Mouse (Mus musculus) forebrain, embryonic 10.5 days (tissue): ENCODE measurements around the gene Vmn1r115. TPM values are rescaled to one million over a fixed set of nuclear protein-coding genes. Genes with fewer than 3 reads are reported as not detected.
"Not testable (repeated sequence)": the region's sequence is repeated elsewhere in the genome, so short reads cannot be mapped to it uniquely, and the experiment has no call there.

Source experiments
- DNase-seq: peaks from one replicate; pipeline ENCODE4 v3.0.0-alpha.2; 2017; ENCODE audit warnings: low spot score; ENCODE audit errors: extremely low spot score
- H3K27ac ChIP-seq: fragments of 300-500 bp; sonication (generic); 2 replicates; pipeline ENCODE4 v1.5.1; 2016; ENCODE audit warnings: mild to moderate bottlenecking
- H3K27me3 ChIP-seq: fragments of 300-500 bp; sonication (generic); 2 replicates; pipeline ENCODE4 v1.6.1; 2016; ENCODE audit warnings: mild to moderate bottlenecking; ENCODE audit not compliant: poor library complexity, severe bottlenecking
- H3K36me3 ChIP-seq: fragments of 300-500 bp; sonication (generic); replicated peaks from 2 replicates; pipeline ENCODE4 v1.6.1; 2016; ENCODE audit warnings: mild to moderate bottlenecking, moderate library complexity
- H3K4me1 ChIP-seq: fragments of 300-500 bp; sonication (generic); 2 replicates; pipeline ENCODE4 v1.6.1; 2016
- H3K4me3 ChIP-seq: fragments of 300-500 bp; sonication (generic); 2 replicates; pipeline ENCODE4 v1.5.1; 2016; ENCODE audit warnings: mild to moderate bottlenecking, moderate library complexity
- H3K9me3 ChIP-seq: fragments of 300-500 bp; sonication (generic); 2 replicates; pipeline ENCODE4 v1.6.1; 2016; ENCODE audit warnings: mild to moderate bottlenecking, moderate library complexity
- WGBS: fragments of 180-500 bp; shearing (Covaris S2); methylation state at CpG from one replicate; pipeline ENCODE4 v1.1.7; 2016; 5-methylcytosine and 5-hydroxymethylcytosine counted together
- polyA plus RNA-seq: library from polyadenylated mRNA; unstranded; fragments of >200 nt; fragmentation: Nextera tagmentation; extraction: Ambion mirVana; gene quantifications from 2 replicates; pipeline ENCODE4 v1.2.1, GENCODE M21; 2016

Gene Vmn1r115
- not detected in 2 replicates for polyA plus RNA-seq

GRCm38 (mm10) chr7:20844885-20845284 is at the start of gene Vmn1r115:
Gene Vmn1r115, minus strand, starts transcription at chr7:20844985.
- not testable (repeated sequence) for H3K27ac ChIP-seq, H3K27me3 ChIP-seq, H3K4me3 ChIP-seq, H3K4me1 ChIP-seq, DNase-seq, H3K9me3 ChIP-seq, H3K36me3 ChIP-seq
- WGBS: 89% methylated on average over 1 of the region's 3 CpGs

- H3K36me3 ChIP-seq, DNase-seq, H3K27me3 ChIP-seq, H3K4me3 ChIP-seq, H3K4me1 ChIP-seq, H3K27ac ChIP-seq, H3K9me3 ChIP-seq: not testable (repeated sequence)
- no CpG with 5 or more reads among the region's 2 CpGs for WGBS
These were observed 39.2 kb upstream of the Vmn1r115 start, which contains the start of gene Vmn1r117 for GRCm38 (mm10) chr7:20884021-20884420. Gene Vmn1r117, minus strand, starts transcription at chr7:20884121.

GRCm38 (mm10) chr7:20871956-20872355 is 27.2 kb upstream of the Vmn1r115 start, which contains the start of gene Vmn1r116:
Gene Vmn1r116, plus strand, starts transcription at chr7:20872256.
- H3K27ac ChIP-seq, H3K27me3 ChIP-seq, H3K4me1 ChIP-seq, H3K4me3 ChIP-seq, H3K9me3 ChIP-seq, H3K36me3 ChIP-seq, DNase-seq: not testable (repeated sequence)
- WGBS: 74% methylated on average over 3 of the region's 3 CpGs

GRCm38 (mm10) chr7:20812086-20812485 is 32.7 kb downstream of the Vmn1r115 start, which contains the start of gene Vmn1r114:
Gene Vmn1r114, minus strand, starts transcription at chr7:20812186.
- not testable (repeated sequence) for H3K9me3 ChIP-seq, H3K4me1 ChIP-seq
- WGBS: no CpG with 5 or more reads among the region's 5 CpGs

More at GRCm38 (mm10) chr7:20812086-20812485, 32.7 kb downstream of the Vmn1r115 start, which contains the start of gene Vmn1r114:
- not testable (repeated sequence) for H3K4me3 ChIP-seq, H3K27ac ChIP-seq, H3K36me3 ChIP-seq, H3K27me3 ChIP-seq, DNase-seq

Other genes with a start within 250 kb of the Vmn1r115 start
- gene Gm4513, start 246.0 kb downstream of the Vmn1r115 start, polyA plus RNA-seq: not detected in 2 replicates
- gene Vmn1r107, start 176.1 kb downstream of the Vmn1r115 start, polyA plus RNA-seq: not detected in 2 replicates
- not detected in 2 replicates for gene Vmn1r111, start 141.8 kb downstream of the Vmn1r115 start, polyA plus RNA-seq
- not detected in 2 replicates for gene Gm10668, start 114.4 kb downstream of the Vmn1r115 start, polyA plus RNA-seq
- not detected in 2 replicates for gene Vmn1r112, start 73.8 kb downstream of the Vmn1r115 start, polyA plus RNA-seq
- not detected in 2 replicates for gene Vmn1r113, start 57.7 kb downstream of the Vmn1r115 start, polyA plus RNA-seq
- gene Vmn1r114, start 32.8 kb downstream of the Vmn1r115 start, polyA plus RNA-seq: not detected in 2 replicates
- gene Vmn1r116, start 27.3 kb upstream of the Vmn1r115 start, polyA plus RNA-seq: not detected in 2 replicates
- gene Vmn1r117, start 39.1 kb upstream of the Vmn1r115 start, polyA plus RNA-seq: not detected in 2 replicates
- gene Vmn1r118, start 67.4 kb upstream of the Vmn1r115 start, polyA plus RNA-seq: not detected in 2 replicates
- gene Vmn1r119, start 167.5 kb upstream of the Vmn1r115 start, polyA plus RNA-seq: not detected in 2 replicates
- gene Vmn1r120, start 208.8 kb upstream of the Vmn1r115 start, polyA plus RNA-seq: not detected in 2 replicates